Mouse (Mus musculus): Measurements from ENCODE around the gene Garem2.

DNA sequence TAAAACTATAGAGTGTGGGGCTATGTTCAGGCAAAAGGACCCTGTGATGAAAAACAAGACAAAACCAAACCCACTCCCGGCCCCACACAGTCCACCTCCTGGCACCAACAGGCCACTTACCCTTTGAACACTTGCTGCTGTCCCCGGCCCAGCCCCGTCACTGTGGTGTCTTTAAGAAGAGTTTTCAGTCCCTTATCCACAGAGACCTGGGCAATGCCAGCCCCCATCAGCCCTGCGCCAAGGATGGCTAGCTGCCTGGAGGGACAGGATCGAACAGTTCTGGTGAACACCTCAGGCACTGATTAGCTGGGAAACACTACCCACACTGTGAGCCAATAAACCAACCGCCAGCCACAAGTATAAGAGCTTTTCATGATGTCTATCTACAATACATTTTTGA lies 23.7 kb downstream of the Garem2 start:
- TF ChIP-seq TAL1 (IDR thresholded peaks at IDR 0.05; ENCODE audit: low read length) (no peak), GATA1 (IDR thresholded peaks at IDR 0.05; ENCODE audit: low read length) (no peak)
